Mouse (Mus musculus) spleen, adult 2 months (tissue): ENCODE measurements at regions not wholly inside any gene's neighbourhood (a gene's known extent, or its start where the extent isn't known, plus 50 kb on each side); places are given as distances from the start of the nearest gene placed in this dataset.

Experiments
- CTCF ChIP-seq: fragments of 200-500 bp; IDR thresholded peaks from 2 replicates; pipeline ENCODE4 v1.5.1; 2011; ENCODE audit warnings: mild to moderate bottlenecking, inconsistent platforms; ENCODE audit not compliant: insufficient read depth, insufficient read length, insufficient replicate concordance; ENCODE audit errors: extremely low read depth
- POLR2A ChIP-seq: fragments of 200-500 bp; IDR thresholded peaks from 2 replicates; pipeline ENCODE4 v1.6.1; 2011; ENCODE audit warnings: low read depth, low read length, inconsistent platforms

GRCm38 (mm10) chr10:117468381-117468780 is 88.6 kb upstream of the Cpsf6 start:
- TF ChIP-seq POLR2A (no peak), CTCF (no peak)
